Mouse (Mus musculus) adrenal gland, postnatal 10 days (tissue): ENCODE results near the gene Adamts20. TPM values are rescaled to one million over a fixed set of nuclear protein-coding genes. Genes with fewer than 3 reads are reported as not detected.
"Not testable (repeated sequence)": the region's sequence is repeated elsewhere in the genome, so short reads cannot be mapped to it uniquely, and the experiment has no call there.

Source experiments
- DNase-seq: peaks from one replicate; pipeline ENCODE4 v3.0.0; 2021; ENCODE audit warnings: mixed read lengths
- long read RNA-seq, 2 experiments: library from polyadenylated mRNA; stranded (forward); transcript quantifications; one replicate each; pipeline ENCODE4 v2.0.0; 2021
- total RNA-seq, 2 experiments: library from RNA; stranded (reverse); gene quantifications; 2 replicates each; pipeline ENCODE4 v1.2.3; 2021

Gene Adamts20
- total RNA-seq = 1 to 10 TPM; 2.4 to 2.8 TPM
- long read RNA-seq, experiment 1, full-length matches to known transcripts = 2 of 4 reads
- long read RNA-seq, experiment 1, partial matches to known transcripts = 1 of 4 reads
- long read RNA-seq, experiment 1, other reads (novel, unspliced or antisense) = 1 of 4 reads
- long read RNA-seq, experiment 2, partial matches to known transcripts = 0 of 1 reads
- long read RNA-seq, experiment 2, other reads (novel, unspliced or antisense) = 0 of 1 reads

- DNase-seq = no peak
Measured at GRCm38 (mm10) chr15:94465318-94465717, at the start of gene Adamts20. Adamts20 (minus strand) TSS chr15:94465418.

GRCm38 (mm10) chr15:94503451-94504215 is 38.4 kb upstream of the Adamts20 start:
- DNase-seq = peak; percentile 42

GRCm38 (mm10) chr15:94499260-94499659 is 34.0 kb upstream of the Adamts20 start:
- no peak for DNase-seq

- no peak for DNase-seq
Measured at GRCm38 (mm10) chr15:94495936-94496335, 30.7 kb upstream of the Adamts20 start.

GRCm38 (mm10) chr15:94494445-94494844 is 29.2 kb upstream of the Adamts20 start:
- DNase-seq = no peak

GRCm38 (mm10) chr15:94489433-94489832 is 24.2 kb upstream of the Adamts20 start:
- no peak for DNase-seq

- not testable (repeated sequence) for DNase-seq
Measured at GRCm38 (mm10) chr15:94488028-94488427, 22.8 kb upstream of the Adamts20 start.

- no peak for DNase-seq
Measured at GRCm38 (mm10) chr15:94482555-94482954, 17.3 kb upstream of the Adamts20 start.

- DNase-seq = no peak
Measured at GRCm38 (mm10) chr15:94480792-94481191, 15.6 kb upstream of the Adamts20 start.

GRCm38 (mm10) chr15:94480248-94480647 is 15.0 kb upstream of the Adamts20 start:
- no peak for DNase-seq

- DNase-seq = no peak
Measured at GRCm38 (mm10) chr15:94479513-94480136, 14.4 kb upstream of the Adamts20 start.

- no peak for DNase-seq
Measured at GRCm38 (mm10) chr15:94478706-94479105, 13.5 kb upstream of the Adamts20 start.

GRCm38 (mm10) chr15:94477287-94477686 is 12.1 kb upstream of the Adamts20 start:
- no peak for DNase-seq

- DNase-seq = no peak
Measured at GRCm38 (mm10) chr15:94475975-94476374, 10.8 kb upstream of the Adamts20 start.

GRCm38 (mm10) chr15:94470361-94470760 is 5.1 kb upstream of the Adamts20 start:
- no peak for DNase-seq

- no peak for DNase-seq
Measured at GRCm38 (mm10) chr15:94464881-94465280, 337 bp downstream of the Adamts20 start.

GRCm38 (mm10) chr15:94463251-94463650 is 2.0 kb downstream of the Adamts20 start:
- DNase-seq = peak; percentile 60

GRCm38 (mm10) chr15:94462206-94462605 is 3.0 kb downstream of the Adamts20 start:
- DNase-seq = no peak

- DNase-seq = no peak
Measured at GRCm38 (mm10) chr15:94461166-94461565, 4.1 kb downstream of the Adamts20 start.

GRCm38 (mm10) chr15:94457636-94458390 is 7.4 kb downstream of the Adamts20 start:
- no peak for DNase-seq

GRCm38 (mm10) chr15:94452848-94453247 is 12.4 kb downstream of the Adamts20 start:
- DNase-seq = no peak

- DNase-seq = no peak
Measured at GRCm38 (mm10) chr15:94451600-94451999, 13.6 kb downstream of the Adamts20 start.
